Mouse (Mus musculus) ES-E14 (cell line): ENCODE results near the gene Eif4ebp2.

Experiments used
- CHD2 ChIP-seq: IDR thresholded peaks from 2 replicates; pipeline ENCODE4 v1.6.1; 2014; ENCODE audit warnings: mild to moderate bottlenecking, low read depth, low read length, inconsistent platforms
- MAFK ChIP-seq: IDR thresholded peaks from 2 replicates; pipeline ENCODE4 v1.6.1; 2014; ENCODE audit warnings: mild to moderate bottlenecking, low read depth, low read length, inconsistent platforms; ENCODE audit not compliant: insufficient read depth
- ZC3H11A ChIP-seq: IDR thresholded peaks from 2 replicates; pipeline ENCODE4 v1.6.1; 2012; ENCODE audit warnings: low read depth, mild to moderate bottlenecking, inconsistent platforms, low read length, borderline replicate concordance

DNA sequence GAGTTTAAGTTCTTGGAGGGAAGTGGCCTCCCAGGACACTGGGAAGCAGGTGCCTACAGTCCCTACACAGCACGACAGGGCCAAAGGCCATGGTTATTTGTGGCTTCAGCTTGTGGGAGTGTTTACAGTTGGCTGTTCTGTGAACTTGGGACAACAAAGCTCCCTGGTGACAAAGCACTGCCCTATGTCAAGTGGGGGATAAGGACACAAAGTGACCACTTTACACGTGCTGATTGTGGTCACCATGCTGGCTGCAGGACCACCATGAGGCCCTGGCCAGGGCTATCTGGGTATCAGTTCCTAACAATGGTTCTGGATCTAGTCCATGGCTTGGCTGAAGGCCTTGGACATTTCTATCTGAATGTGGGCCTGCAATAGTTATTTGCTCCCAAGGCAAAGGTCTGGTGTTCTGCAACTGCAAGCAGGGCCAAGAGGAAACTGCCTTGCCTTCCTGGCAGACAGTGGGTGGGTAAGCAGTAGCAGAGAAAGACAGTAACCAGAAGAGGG, 26.2 kb downstream of the Eif4ebp2 start:
- TF ChIP-seq MAFK (no peak), ZC3H11A (no peak), CHD2 (no peak)
